Mouse (Mus musculus) spleen, postnatal 10 days (tissue): ENCODE results near the gene Timp2.

ENCODE experiments used
- DNase-seq, 2 experiments: peaks; one replicate each; pipeline ENCODE4 v3.0.0; 2021 to 2022; ENCODE audit warnings: low spot score in 2 of 2

Gene Timp2

GRCm38 (mm10) chr11:118292671-118293070 is 62.9 kb downstream of the Timp2 start:
- no peak for DNase-seq

DNA sequence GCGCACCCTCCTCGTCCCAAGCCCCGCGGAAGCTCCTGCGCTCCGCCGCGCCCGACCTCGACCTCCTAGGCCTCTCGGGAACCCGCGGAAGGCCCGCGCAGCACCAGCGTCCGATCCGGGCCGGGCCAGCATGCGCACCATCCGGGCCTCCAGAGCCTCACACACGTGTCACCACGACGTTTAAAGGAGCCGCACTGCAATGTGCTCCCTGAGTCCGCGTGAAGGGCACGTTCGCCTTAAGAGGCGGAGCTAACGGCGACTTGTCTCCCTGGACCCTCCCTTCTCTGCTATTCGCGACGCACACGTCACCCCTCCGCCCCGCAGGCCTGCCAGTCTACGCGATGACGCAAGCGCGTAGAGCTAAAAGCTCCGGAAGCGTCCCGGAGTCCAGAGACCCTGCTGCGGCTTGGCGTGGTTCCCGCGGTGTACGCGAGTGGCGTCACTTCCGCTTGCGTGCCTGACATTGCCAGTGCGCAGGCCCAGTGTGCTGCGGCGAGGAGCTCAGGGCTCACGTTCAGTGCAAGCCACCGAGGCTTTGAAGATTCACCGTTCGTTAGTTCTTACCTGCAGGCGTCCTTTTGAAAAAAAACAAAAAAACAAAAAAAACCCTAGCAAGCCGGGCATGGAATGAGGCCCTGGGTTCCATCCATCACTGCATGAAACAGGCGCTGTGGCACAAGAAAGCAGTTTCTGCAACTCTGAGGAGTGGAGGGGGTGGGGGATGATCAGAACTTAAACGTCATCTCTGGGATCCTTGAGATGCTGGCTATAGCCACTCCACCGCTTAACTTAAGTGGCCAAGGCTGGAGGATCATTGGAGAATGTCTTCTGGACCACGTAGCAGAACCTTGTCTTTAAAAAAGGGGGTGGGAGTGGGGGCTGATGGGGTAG is 65.3 kb downstream of the Timp2 start, which contains the start of gene Usp36:
Usp36 (minus strand) TSS at position 246 of the 891 bp plus-strand sequence.
- peak; percentile 92 to 99 for DNase-seq

- peak in 1 of 2 experiments; percentile 16 for DNase-seq
Observed at GRCm38 (mm10) chr11:118289562-118289961, 66.0 kb downstream of the Timp2 start.

DNA sequence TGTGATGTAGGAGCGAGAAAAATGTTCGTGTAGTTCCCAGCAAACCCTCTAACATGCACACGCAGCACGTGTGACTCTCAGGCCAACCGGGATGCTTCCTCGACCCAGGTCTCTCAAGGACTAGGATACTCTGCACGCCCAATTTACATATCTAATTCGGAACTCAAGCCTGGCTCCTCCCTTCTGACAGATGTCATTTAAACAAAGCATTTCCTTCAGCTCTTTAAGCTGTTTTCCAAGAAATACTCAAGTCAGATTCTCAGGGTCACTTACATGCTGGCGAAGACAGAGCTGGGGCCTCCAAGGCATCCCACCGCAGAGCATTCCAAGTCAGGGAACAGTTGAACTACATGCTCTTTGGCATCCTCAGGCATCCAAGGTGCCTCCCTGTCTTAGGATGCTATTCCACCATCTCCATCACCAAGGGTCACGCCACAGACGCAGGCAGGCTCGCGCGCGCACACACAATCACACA is 66.5 kb downstream of the Timp2 start:
- DNase-seq = no peak

DNA sequence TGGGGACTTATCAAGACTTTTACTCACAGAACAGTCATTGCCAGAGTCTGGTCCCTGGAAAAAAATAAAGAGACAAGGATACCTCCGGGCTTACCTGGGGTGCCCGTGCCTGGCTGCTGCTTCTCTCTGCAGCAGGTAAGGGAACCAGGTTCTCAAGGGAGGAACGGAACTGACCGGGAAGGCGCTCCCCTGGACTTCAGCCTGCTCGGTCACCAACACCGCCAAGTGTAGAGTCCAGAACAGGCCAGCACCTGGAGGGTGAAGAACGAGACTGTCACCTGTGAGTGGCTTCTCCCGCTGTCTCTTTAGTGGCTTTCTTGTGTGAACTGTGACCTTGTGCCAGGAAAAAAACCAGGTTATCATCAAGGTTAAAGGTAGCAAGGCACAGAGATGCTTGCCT is 68.0 kb downstream of the Timp2 start:
- DNase-seq = no peak

DNA sequence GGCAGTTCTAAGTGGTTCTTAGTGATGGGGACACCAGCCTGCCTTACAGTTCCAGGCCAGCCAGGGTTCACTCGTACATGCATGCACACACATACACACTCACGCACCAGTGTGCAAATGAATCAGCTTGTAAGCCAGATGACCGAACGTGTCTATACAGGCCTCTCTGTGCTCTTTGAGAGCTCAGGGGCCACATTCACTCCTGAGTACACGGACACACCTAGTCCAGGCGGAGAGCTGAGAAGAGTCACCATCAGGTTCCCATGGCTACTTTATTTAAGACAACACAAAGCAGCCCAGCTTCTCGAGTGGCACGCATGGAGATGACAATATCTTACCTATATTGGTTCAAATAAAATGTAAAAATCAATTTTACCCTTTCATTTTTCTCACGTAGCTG is 69.1 kb downstream of the Timp2 start:
- DNase-seq = no peak

DNA sequence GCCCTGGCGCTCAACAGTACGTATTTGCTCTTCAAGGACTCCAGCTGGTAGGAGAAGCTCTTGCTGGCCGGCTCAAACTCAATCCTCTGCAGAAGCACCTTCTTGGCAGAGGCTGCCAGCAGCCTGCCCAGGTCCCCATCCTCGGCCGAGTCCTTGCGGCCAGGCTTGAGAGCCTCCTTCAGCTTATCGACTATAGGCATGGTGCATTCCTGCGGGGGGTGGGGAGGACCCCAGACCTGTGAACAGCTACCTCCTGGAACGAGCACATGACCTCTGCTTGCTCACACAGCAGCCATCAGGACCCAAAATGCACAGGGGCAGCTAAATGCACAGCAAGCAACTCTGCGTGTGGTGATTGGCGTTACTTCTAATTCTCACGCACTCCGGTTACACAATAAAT is 69.7 kb downstream of the Timp2 start:
- DNase-seq = no peak

GRCm38 (mm10) chr11:118280218-118280617 is 75.3 kb downstream of the Timp2 start:
- DNase-seq = no peak

DNA sequence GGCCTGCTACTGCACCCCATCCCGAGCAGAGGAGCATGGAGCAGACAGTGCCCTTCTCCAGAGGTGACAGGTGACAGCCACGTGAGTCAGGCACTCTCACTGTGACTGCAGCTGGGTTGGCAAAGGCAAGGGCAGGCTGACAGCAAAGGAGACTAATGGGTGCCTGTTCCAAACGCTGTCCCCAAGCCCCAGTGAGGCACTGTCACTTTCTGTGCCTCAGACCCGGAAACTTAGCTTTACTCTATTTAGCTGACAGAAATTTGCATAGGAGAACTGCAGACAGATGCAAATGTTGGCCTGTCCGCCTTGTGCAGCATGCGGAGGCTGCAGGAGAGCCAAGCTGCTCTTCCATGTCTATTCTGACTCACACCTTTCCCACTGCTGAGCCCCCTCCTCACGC is 79.2 kb downstream of the Timp2 start:
- no peak for DNase-seq

- no peak for DNase-seq
Observed at GRCm38 (mm10) chr11:118275092-118275491, 80.4 kb downstream of the Timp2 start.

DNA sequence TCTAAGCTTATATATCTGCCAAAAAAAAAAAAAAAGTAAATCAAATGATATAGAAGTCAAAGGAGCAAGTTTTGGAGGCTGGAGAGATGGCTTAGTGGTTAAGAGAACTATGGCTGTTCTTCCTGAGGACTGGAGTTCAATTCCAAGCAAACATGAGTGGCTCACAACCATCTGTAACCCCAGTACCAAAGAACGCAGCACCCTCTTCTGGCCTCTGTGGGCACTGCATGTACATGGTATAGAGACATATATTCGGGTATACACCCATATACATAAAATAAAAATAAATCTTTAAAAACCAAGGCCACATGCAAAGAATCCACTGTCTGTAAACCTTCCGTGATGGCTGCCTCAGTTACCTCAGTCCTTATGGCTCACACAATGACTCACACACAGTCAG is 85.7 kb downstream of the Timp2 start:
- DNase-seq = peak; percentile 38 to 75

DNA sequence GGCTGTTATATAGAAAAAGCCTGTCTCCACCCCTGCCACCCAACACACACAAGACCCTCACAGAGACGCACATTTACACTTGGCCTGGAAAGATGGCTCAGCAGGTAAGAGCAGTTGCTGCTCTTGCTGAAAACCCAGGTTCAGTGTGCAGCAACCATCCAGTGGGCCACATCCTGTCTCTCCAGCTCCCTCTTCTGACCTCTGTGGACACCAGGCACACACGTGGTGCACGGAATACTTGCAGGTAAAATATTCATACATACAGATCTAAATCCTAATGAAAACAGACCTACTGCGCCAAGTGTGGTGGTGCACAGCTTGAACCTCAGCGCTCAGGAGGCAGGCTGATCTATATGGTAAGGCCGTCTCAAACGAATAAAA is 88.9 kb downstream of the Timp2 start:
- DNase-seq = no peak

GRCm38 (mm10) chr11:118266044-118266665 is 89.4 kb downstream of the Timp2 start:
- no peak for DNase-seq

- DNase-seq = no peak
Observed at GRCm38 (mm10) chr11:118265621-118266020, 89.9 kb downstream of the Timp2 start.

GRCm38 (mm10) chr11:118263146-118263545 is 92.4 kb downstream of the Timp2 start:
- no peak for DNase-seq

DNA sequence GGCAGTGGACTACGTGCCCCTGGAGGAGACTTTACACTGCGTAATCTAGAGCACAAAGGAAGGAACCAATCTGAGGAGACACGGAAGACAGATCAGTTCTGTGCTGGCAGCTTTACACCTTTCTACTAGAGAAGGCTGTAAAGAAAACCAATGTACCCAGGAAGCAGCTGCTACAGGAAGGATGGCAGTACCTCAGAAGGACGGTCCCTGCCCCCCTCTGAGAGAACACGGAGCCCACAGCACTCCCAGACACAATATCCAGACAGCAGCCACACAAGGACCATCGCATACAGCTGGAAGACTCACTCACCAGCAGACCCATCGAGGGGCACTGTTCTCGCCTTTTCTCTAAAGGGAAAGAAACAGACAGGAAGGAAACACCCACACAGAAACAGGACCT is 95.5 kb downstream of the Timp2 start:
- no peak for DNase-seq

- no peak for DNase-seq
Observed at GRCm38 (mm10) chr11:118259580-118259979, 96.0 kb downstream of the Timp2 start.

- no peak for DNase-seq
Observed at GRCm38 (mm10) chr11:118256371-118256770, 99.2 kb downstream of the Timp2 start.

- DNase-seq = peak in 1 of 2 experiments; percentile 58
Observed at GRCm38 (mm10) chr11:118254159-118254951, 101.2 kb downstream of the Timp2 start.

GRCm38 (mm10) chr11:118253447-118254158 is 101.9 kb downstream of the Timp2 start:
- no peak for DNase-seq
